Mouse (Mus musculus): Measurements from ENCODE around the gene Slc12a5.

DNA sequence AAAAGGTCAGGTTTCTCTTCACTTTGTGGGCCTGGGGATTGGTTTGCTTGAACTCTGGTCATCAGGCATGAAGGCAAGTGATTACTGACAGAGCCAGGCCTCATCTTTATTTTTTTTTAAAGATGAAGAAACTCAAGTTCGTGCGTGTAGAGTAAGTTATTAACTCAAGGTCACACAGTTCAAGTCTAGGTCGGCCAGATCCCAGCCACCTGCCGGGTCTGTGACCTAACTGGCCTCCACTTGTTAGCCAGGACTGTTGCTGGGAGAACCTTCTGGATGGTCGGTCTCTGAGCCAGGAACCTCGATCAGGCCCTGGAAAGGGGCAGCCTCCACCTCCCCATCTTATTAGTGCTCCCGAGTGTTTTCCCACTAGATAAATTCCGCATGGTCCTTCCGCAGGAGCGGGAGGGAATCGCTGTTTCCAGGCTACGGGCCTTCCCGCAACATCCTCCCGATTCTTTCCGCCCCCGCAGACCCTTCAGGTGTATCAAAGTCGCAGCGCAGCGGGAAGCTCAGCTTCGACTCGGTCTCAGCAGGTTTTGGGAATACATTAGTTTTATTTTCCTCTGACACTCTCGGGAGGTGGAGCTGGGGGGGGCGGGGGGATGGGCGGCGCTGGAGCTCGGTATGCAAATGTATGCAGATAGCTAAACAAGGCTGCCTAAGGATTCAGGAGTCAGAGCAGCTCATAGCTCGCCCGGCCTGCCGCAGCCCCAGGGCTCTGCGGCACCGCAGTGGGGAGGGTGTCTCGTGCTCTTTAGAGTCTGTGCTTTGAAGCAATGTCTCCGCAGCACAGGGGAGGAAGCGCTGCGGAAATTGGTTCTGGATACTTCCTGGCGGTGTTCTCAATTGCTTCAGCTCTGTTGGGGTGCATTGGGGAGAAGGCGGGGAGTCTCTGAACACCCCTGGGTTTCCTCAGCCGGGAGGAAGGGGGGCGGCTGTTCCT lies 22.2 kb upstream of the Slc12a5 start:
- TF ChIP-seq CTCF (IDR thresholded peaks at IDR 0.05; ENCODE audit: low read depth, low read length) (no peak), GATA1 (IDR thresholded peaks at IDR 0.05; ENCODE audit: borderline replicate concordance, low read length) (no peak), TAL1 (conservative IDR thresholded peaks at IDR 0.05; ENCODE audit: low read depth, low read length) (no peak), POLR2AphosphoS5 (IDR thresholded peaks at IDR 0.05; ENCODE audit: insufficient replicate concordance, low read depth, low read length) (no peak), GATA2 (IDR thresholded peaks at IDR 0.05; ENCODE audit: borderline replicate concordance, low read depth, low read length) (no peak)

Measured in G1E (cell line).